Mouse (Mus musculus) kidney, adult 2 months (tissue): ENCODE data around the gene Tnpo2.

ENCODE experiments used
- CTCF ChIP-seq: fragments of 200-500 bp; conservative IDR thresholded peaks from 2 replicates; pipeline ENCODE4 v1.5.1; 2011; ENCODE audit warnings: low read depth, mild to moderate bottlenecking, control low read depth, low read length, moderate library complexity, mixed read lengths; ENCODE audit not compliant: insufficient read depth, insufficient read length
- POLR2A ChIP-seq: fragments of 200-500 bp; IDR thresholded peaks from one replicate; pipeline ENCODE4 v1.6.1; 2011; ENCODE audit warnings: low read depth, low read length, control low read depth

- TF ChIP-seq CTCF, result no peak
- no peak for TF ChIP-seq POLR2A
These were observed 42.3 kb upstream of the Tnpo2 start for GRCm38 (mm10) chr8:84994375-84994774.
